Mouse (Mus musculus) bone marrow, adult 2 months (tissue): ENCODE data around the gene Adam23.

Source experiments
- CTCF ChIP-seq: fragments of 200-500 bp; IDR thresholded peaks from 2 replicates; pipeline ENCODE4 v1.5.1; 2011; ENCODE audit warnings: low read length, control low read depth; ENCODE audit not compliant: control insufficient read depth, insufficient read depth
- POLR2A ChIP-seq: fragments of 200-500 bp; IDR thresholded peaks from 2 replicates; pipeline ENCODE4 v1.6.1; 2011; ENCODE audit warnings: low read depth, mild to moderate bottlenecking, control low read depth, low read length, borderline replicate concordance; ENCODE audit not compliant: control insufficient read depth

DNA sequence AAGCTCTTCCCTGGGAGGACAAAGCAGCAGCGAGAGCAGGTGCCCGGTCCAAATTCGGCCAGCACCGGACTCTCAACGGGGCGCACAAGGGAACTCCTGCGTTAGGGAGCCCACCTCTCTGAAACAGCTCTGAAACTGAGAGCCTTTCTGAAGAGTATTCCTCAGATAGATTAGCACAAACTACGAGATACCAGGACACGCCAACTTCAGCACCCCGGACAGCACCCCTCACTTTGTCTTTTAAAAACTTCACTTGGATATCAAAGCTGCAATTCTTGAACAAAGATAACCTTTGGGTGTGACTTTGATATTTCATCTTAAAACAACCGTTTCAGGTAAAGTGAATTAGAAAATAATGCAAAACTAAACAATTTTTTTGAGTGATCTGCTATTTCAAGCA is 168.9 kb downstream of the Adam23 start:
- TF ChIP-seq CTCF (no peak), POLR2A (no peak)
